Mouse (Mus musculus) midbrain, embryonic 14.5 days (tissue): Measurements from ENCODE around the gene Ninj2. TPM values are rescaled to one million over a fixed set of nuclear protein-coding genes. Genes with fewer than 3 reads are reported as not detected.

Source experiments
- ATAC-seq: fragments of 200-750 bp; cut with Nextera tagmentation; 2 replicates; pipeline ENCODE4 v1.8.0; 2017; ENCODE audit warnings: moderate number of reproducible peaks, moderate library complexity; ENCODE audit not compliant: low FRiP score, low TSS enrichment
- DNase-seq: peaks from one replicate; pipeline ENCODE4 v3.0.0-alpha.2; 2015
- H3K27ac ChIP-seq: fragments of 300-500 bp; sonication (generic); replicated peaks from 2 replicates; pipeline ENCODE4 v1.5.1; 2014; ENCODE audit warnings: mild to moderate bottlenecking, low read depth, low read length, moderate library complexity
- H3K27me3 ChIP-seq: fragments of 300-500 bp; sonication (generic); 2 replicates; pipeline ENCODE4 v1.6.1; 2014; ENCODE audit warnings: low read length, control low read depth, mixed read lengths; ENCODE audit not compliant: control insufficient read depth, insufficient read depth
- H3K36me3 ChIP-seq: fragments of 300-500 bp; sonication (generic); 2 replicates; pipeline ENCODE4 v1.6.1; 2014; ENCODE audit warnings: low read length, control low read depth; ENCODE audit not compliant: control insufficient read depth, insufficient read depth
- H3K4me1 ChIP-seq: fragments of 300-500 bp; sonication (generic); 2 replicates; pipeline ENCODE4 v1.6.1; 2014; ENCODE audit warnings: mild to moderate bottlenecking, antibody characterized with exemption, low read length, control low read depth; ENCODE audit not compliant: control insufficient read depth, insufficient read depth
- H3K4me2 ChIP-seq: fragments of 300-500 bp; sonication (generic); 2 replicates; pipeline ENCODE4 v1.6.1; 2014; ENCODE audit warnings: mild to moderate bottlenecking, low read length, moderate library complexity
- H3K4me3 ChIP-seq: fragments of 300-500 bp; sonication (generic); replicated peaks from 2 replicates; pipeline ENCODE4 v1.5.1; 2014; ENCODE audit warnings: low read depth, low read length
- H3K9ac ChIP-seq: fragments of 300-500 bp; sonication (generic); replicated peaks from 2 replicates; pipeline ENCODE4 v1.6.1; 2014; ENCODE audit warnings: mild to moderate bottlenecking, low read length, moderate library complexity
- H3K9me3 ChIP-seq: fragments of 300-500 bp; sonication (generic); 2 replicates; pipeline ENCODE4 v1.6.1; 2016; ENCODE audit warnings: low read length, control low read depth, mixed read lengths; ENCODE audit not compliant: control insufficient read depth
- WGBS: fragments of 180-500 bp; shearing (Covaris S2); extraction: QIAGEN DNeasy Blood & Tissue Kit; methylation state at CpG from one replicate; pipeline ENCODE4 v1.1.7; 2014; 5-methylcytosine and 5-hydroxymethylcytosine counted together
- polyA plus RNA-seq: library from polyadenylated mRNA; unstranded; fragments of >200 nt; fragmentation: Nextera tagmentation; extraction: Ambion mirVana; gene quantifications from 2 replicates; pipeline ENCODE4 v1.2.1, GENCODE M21; 2014

Ninj2 gene
- polyA plus RNA-seq, 1 experiment from 2014 or later: not detected

DNA sequence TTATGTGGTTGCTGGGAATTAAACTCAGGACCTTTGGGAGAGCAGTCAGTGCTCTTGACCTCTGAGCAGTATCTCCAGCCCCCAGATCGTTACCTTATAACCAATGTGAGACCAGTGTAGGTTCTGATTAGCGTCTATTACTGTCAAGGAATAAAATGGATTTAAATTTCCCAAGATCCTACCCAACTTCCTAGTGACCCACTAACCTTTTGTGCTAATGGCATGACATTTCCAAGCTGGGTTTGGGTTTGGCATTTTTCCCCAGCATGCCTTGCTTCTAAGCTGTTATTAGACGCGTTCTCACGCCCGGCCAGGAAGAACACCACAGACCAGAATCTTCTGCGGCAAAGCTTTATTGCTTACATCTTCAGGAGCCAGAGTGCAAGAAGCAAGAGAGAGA, 34.2 kb downstream of the Ninj2 start:
- Histone ChIP-seq H3K27ac (no peak overlapping the region), H3K27me3 (no peaks in the 10 kb centered on the region), H3K36me3 (no peaks in the 10 kb centered on the region), H3K9ac (no peak overlapping the region), H3K9me3 (no peaks in the 10 kb centered on the region), H3K4me2 (no peak overlapping the region), H3K4me1 (no peaks in the 10 kb centered on the region), H3K4me3 (no peak overlapping the region)
- 97% methylated on average over 7 of the region's 7 CpGs for WGBS
- no peak for DNase-seq
- no peak for ATAC-seq

DNA sequence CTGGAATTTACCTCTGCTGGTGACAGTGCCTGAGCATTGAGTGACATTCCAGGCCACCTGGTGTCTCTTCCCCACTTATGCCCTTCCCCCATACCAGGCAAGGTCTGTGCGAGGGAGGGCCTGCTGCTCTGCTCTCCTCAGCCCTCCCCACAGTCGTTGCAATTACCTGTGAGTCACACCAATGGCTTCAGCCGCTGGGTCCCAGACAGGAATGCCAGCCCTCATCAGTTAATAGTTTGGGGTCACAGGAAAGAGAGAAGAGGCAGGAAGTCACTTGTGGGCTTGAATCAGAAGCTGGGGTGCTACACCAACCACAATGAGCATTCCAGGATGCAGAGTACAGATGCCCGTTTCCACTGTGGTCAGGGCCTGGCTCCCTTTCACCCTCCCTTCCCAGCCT, 41.6 kb downstream of the Ninj2 start:
- Histone ChIP-seq H3K4me2 (no peak overlapping the region), H3K4me3 (no peak overlapping the region), H3K9ac (no peak overlapping the region), H3K4me1 (no peaks in the 10 kb centered on the region), H3K36me3 (no peaks in the 10 kb centered on the region), H3K9me3 (no peaks in the 10 kb centered on the region), H3K27me3 (no peaks in the 10 kb centered on the region), H3K27ac (no peak overlapping the region)
- no peak for ATAC-seq
- WGBS: 86% methylated on average over 4 of the region's 4 CpGs
- no peak for DNase-seq

DNA sequence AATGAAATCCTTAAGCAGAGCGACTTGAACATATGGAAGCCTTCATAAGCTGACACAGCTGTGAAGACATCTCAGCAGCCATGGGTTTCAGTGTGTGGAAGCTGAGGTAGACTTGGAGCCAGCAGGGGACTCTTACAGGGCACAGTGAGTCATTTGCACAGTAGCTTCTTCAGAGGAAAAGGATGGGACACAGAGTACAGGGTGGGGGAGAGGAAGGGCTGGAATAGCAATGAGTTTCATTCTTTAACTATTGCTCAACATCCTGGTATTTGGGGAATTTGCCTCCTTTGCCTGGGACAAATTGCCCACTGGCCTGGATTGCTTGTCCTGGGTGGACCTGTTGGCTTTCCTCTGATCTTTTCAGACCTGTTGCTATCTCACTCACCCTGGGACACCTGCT, 52.3 kb downstream of the Ninj2 start:
- no peak overlapping the region for H3K27ac ChIP-seq
- no peaks in the 10 kb centered on the region for H3K36me3 ChIP-seq
- no peak for DNase-seq
- H3K4me3 ChIP-seq: no peak overlapping the region
- no peak overlapping the region for H3K9ac ChIP-seq
- H3K4me2 ChIP-seq: no peak overlapping the region
- no peaks in the 10 kb centered on the region for H3K9me3 ChIP-seq
- H3K27me3 ChIP-seq: no peaks in the 10 kb centered on the region
- ATAC-seq: no peak
- H3K4me1 ChIP-seq: no peaks in the 10 kb centered on the region
- WGBS: 81% methylated on average over 1 of the region's 1 CpGs

- Histone ChIP-seq H3K9me3 (no peaks in the 10 kb centered on the region), H3K27ac (no peak overlapping the region), H3K27me3 (no peaks in the 10 kb centered on the region), H3K4me1 (no peaks in the 10 kb centered on the region), H3K4me2 (no peak overlapping the region), H3K9ac (no peak overlapping the region), H3K36me3 (no peaks in the 10 kb centered on the region), H3K4me3 (no peak overlapping the region)
- WGBS: 82% methylated on average over 10 of the region's 10 CpGs
- ATAC-seq: no peak
- DNase-seq: no peak
Observed at GRCm38 (mm10) chr6:120146676-120147075, 53.5 kb downstream of the Ninj2 start.

DNA sequence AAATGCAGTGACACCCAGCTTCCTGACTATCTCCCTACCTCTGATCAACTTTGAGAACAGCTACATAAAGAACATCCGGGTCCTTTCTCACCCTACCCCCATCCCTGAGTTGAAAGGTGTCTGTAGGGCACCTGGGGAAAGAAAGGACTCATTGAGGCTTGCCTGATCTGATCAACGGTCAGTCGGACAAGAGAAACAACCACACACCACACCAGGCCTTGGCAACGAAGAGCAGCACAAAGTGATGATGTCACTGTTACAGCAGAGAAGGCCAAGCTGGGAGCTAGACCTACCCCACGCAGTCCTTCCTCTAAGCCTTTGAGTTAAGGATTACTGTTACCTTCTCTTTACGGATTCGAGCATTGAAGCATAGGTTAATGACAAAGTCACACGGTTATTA, 54.3 kb downstream of the Ninj2 start:
- DNase-seq: no peak
- no peaks in the 10 kb centered on the region for H3K27me3 ChIP-seq
- H3K36me3 ChIP-seq: no peaks in the 10 kb centered on the region
- WGBS: 78% methylated on average over 8 of the region's 8 CpGs
- H3K4me1 ChIP-seq: no peaks in the 10 kb centered on the region
- no peak overlapping the region for H3K4me3 ChIP-seq
- ATAC-seq: no peak
- no peak overlapping the region for H3K4me2 ChIP-seq
- H3K9me3 ChIP-seq: no peaks in the 10 kb centered on the region
- no peak overlapping the region for H3K27ac ChIP-seq
- H3K9ac ChIP-seq: no peak overlapping the region

DNA sequence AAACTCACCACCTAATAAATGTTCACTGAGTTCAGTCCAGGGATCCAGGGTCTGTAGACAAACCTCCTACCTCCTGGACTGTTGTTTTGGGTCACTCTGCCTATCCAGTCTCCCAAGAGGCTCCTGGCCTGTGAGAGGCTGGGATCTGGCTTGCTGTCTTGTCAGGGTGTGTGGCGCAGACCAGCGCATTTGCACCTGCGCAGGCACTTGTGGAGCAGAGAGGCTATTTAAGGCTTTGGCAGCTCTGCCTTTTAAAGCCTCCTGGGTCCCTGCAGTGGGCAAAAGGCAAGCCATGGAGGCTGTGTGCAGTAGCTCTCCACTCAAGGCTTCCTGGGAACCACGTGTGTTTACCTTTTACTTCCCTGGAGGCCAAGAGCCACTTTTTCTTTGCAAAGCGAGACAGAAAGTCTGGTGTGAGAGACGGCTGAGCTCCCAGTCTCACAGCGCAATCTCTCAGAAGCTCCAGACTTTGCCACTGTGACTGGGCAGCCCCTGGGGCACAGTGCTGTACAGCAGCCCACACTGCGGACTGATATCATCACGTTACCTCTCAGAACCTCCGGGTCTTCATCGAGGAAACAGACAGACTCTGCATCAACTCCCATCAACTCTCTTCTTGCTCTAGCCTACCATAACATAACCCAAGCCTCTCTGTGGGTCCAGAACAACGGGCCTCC, 55.7 kb downstream of the Ninj2 start:
- H3K36me3 ChIP-seq: no peaks in the 10 kb centered on the region
- 86% methylated on average over 12 of the region's 12 CpGs for WGBS

GRCm38 (mm10) chr6:120149458-120150120, 56.4 kb downstream of the Ninj2 start:
- H3K36me3 ChIP-seq: no peaks in the 10 kb centered on the region
- no peaks in the 10 kb centered on the region for H3K9me3 ChIP-seq
- no peaks in the 10 kb centered on the region for H3K4me1 ChIP-seq
- H3K4me2 ChIP-seq: no peak overlapping the region
- 84% methylated on average over 12 of the region's 12 CpGs for WGBS
- H3K27me3 ChIP-seq: no peaks in the 10 kb centered on the region
- H3K9ac ChIP-seq: no peak overlapping the region
- no peak for DNase-seq
- no peak overlapping the region for H3K27ac ChIP-seq
- no peak for ATAC-seq
- no peak overlapping the region for H3K4me3 ChIP-seq

More for the DNA sequence above, 55.7 kb downstream of the Ninj2 start:
- H3K4me1 ChIP-seq: no peaks in the 10 kb centered on the region
- DNase-seq (no peak), ATAC-seq (no peak)
- no peaks in the 10 kb centered on the region for H3K27me3 ChIP-seq
- no peak overlapping the region for H3K4me3 ChIP-seq
- no peaks in the 10 kb centered on the region for H3K9me3 ChIP-seq
- H3K9ac ChIP-seq: no peak overlapping the region
- no peak overlapping the region for H3K27ac ChIP-seq
- H3K4me2 ChIP-seq: no peak overlapping the region

- Histone ChIP-seq H3K9ac (no peak overlapping the region), H3K27me3 (no peaks in the 10 kb centered on the region), H3K36me3 (no peaks in the 10 kb centered on the region), H3K4me3 (no peak overlapping the region), H3K4me1 (no peaks in the 10 kb centered on the region), H3K27ac (no peak overlapping the region), H3K4me2 (no peak overlapping the region), H3K9me3 (no peaks in the 10 kb centered on the region)
- DNase-seq (no peak), ATAC-seq (no peak)
- 89% methylated on average over 3 of the region's 3 CpGs for WGBS
Observed at GRCm38 (mm10) chr6:120150206-120150605, 57.1 kb downstream of the Ninj2 start.

DNA sequence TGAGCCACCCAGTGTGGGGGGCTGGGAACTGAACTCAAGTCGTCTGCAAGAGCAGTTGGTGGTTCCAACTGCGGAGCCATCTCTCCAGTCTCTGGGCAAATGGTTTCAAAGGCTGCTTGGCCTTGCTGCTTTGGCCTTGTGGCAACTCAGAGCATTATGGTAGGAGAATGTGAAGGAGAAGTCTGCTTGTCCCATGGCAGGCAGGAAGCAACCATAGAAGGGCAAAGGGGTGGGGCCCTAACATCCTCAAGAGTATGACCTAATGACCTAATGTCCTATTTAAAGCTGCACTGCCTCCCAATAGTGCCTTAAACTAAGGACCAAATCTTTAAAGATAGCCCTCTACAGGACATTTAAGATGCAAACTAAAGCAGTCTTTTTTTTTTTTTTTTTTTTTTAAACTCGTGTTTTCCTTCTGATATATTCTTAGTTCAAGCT, 58.5 kb downstream of the Ninj2 start:
- no peak overlapping the region for H3K4me2 ChIP-seq
- no peaks in the 10 kb centered on the region for H3K36me3 ChIP-seq
- ATAC-seq (no peak), DNase-seq (no peak)
- H3K4me3 ChIP-seq: no peak overlapping the region
- H3K9ac ChIP-seq: no peak overlapping the region
- 70% methylated on average over 3 of the region's 3 CpGs for WGBS
- no peaks in the 10 kb centered on the region for H3K4me1 ChIP-seq
- no peak overlapping the region for H3K27ac ChIP-seq
- H3K27me3 ChIP-seq: no peaks in the 10 kb centered on the region
- no peaks in the 10 kb centered on the region for H3K9me3 ChIP-seq
